Mouse (Mus musculus) intestine, embryonic 16.5 days (tissue): ENCODE measurements at regions not wholly inside any gene's neighbourhood (a gene's known extent, or its start where the extent isn't known, plus 50 kb on each side); places are given as distances from the start of the nearest gene placed in this dataset.

Experiments used
- ATAC-seq: fragments of 200-750 bp; cut with Nextera tagmentation; 2 replicates; pipeline ENCODE4 v1.8.0; 2017; ENCODE audit warnings: moderate TSS enrichment, moderate library complexity
- H3K27ac ChIP-seq: fragments of 300-500 bp; sonication (generic); 2 replicates; pipeline ENCODE4 v1.5.1; 2014; ENCODE audit warnings: mild to moderate bottlenecking, low read length
- H3K27me3 ChIP-seq: fragments of 300-500 bp; sonication (generic); replicated peaks from 2 replicates; pipeline ENCODE4 v1.6.1; 2014; ENCODE audit warnings: low read length, control low read depth, mixed read lengths; ENCODE audit not compliant: control insufficient read depth, insufficient read depth
- H3K36me3 ChIP-seq: fragments of 300-500 bp; sonication (generic); 2 replicates; pipeline ENCODE4 v1.6.1; 2014; ENCODE audit warnings: low read length, control low read depth; ENCODE audit not compliant: control insufficient read depth, insufficient read depth
- H3K4me1 ChIP-seq: fragments of 300-500 bp; sonication (generic); 2 replicates; pipeline ENCODE4 v1.6.1; 2014; ENCODE audit warnings: low read length, control low read depth, mixed read lengths; ENCODE audit not compliant: control insufficient read depth, insufficient read depth
- H3K4me2 ChIP-seq: fragments of 300-500 bp; sonication (generic); 2 replicates; pipeline ENCODE4 v1.6.1; 2014; ENCODE audit warnings: low read depth, low read length, control low read depth
- H3K4me3 ChIP-seq: fragments of 300-500 bp; sonication (generic); 2 replicates; pipeline ENCODE4 v1.5.1; 2014; ENCODE audit warnings: mild to moderate bottlenecking, low read length
- H3K9ac ChIP-seq: fragments of 300-500 bp; sonication (generic); 2 replicates; pipeline ENCODE4 v1.6.1; 2014; ENCODE audit warnings: low read depth, low read length
- H3K9me3 ChIP-seq: fragments of 300-500 bp; sonication (generic); 2 replicates; pipeline ENCODE4 v1.6.1; 2016; ENCODE audit warnings: low read length, control low read depth; ENCODE audit not compliant: control insufficient read depth
- WGBS: fragments of 180-500 bp; shearing (Covaris S2); extraction: QIAGEN DNeasy Blood & Tissue Kit; methylation state at CpG from one replicate; pipeline ENCODE4 v1.1.7; 2014; 5-methylcytosine and 5-hydroxymethylcytosine counted together

DNA sequence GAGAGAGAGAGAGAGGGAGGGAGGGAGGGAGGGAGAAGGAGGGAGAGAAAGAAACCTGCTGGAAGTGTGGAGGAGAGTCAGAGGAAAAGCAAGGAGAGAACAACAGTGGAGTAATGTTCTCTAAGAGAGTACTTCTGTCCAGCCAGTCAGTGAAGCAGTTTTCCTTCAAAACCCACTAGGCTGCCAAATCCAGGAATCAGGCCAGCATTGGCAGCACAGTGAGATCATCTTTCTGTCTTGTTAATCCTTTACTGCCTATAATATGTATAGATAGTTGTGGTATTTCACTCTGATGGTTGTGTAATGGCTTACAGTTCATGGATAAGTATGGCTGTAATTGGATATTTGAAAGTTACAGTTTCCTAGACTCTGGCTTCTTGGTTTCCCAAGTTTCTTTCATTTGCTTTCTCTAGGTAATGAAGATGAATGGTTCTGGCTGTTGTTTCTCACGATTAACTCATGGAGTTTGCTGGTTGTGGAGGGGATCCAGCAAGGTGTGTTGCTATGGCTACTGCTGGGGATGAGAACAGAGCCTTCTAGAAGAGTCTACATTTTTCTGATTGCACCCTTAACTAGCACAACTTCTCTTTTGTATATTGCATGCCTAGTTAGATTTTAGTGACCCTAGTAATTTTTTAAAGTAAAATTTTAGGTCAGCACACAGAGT, 296.7 kb downstream of the Tbc1d1 start:
- ATAC-seq: no peak
- WGBS: 21% methylated on average over 1 of the region's 1 CpGs
- no peaks in the 10 kb centered on the region for H3K36me3 ChIP-seq
- no peaks in the 10 kb centered on the region for H3K27me3 ChIP-seq
- no peaks in the 10 kb centered on the region for H3K4me1 ChIP-seq
- no peak overlapping the region for H3K4me2 ChIP-seq
- no peak overlapping the region for H3K4me3 ChIP-seq
- no peaks in the 10 kb centered on the region for H3K9me3 ChIP-seq
- no peak overlapping the region for H3K27ac ChIP-seq
- H3K9ac ChIP-seq: no peak overlapping the region

DNA sequence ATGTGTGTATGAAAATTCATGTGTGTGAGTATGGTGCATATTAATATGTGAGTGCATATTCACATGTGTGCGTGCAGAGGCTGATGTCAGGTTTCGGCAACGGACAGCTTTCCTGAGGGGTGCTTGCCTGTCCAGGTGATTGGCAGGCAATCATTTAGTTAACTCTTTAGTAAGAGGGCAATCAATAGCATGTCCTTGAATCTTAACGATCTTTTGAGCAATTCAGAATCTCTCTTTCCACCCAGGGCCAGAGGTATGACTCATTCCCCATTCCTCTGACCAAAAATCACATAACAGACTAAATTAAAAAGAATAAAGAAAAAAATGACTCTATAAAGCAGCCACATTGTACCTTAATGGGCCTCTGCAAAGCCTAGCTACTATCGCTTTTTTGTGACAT, 303.7 kb downstream of the Tbc1d1 start:
- Histone ChIP-seq H3K9me3 (no peaks in the 10 kb centered on the region), H3K4me2 (no peak overlapping the region), H3K4me1 (no peaks in the 10 kb centered on the region), H3K27ac (no peak overlapping the region), H3K27me3 (no peaks in the 10 kb centered on the region), H3K9ac (no peak overlapping the region), H3K36me3 (no peaks in the 10 kb centered on the region), H3K4me3 (no peak overlapping the region)
- WGBS: 76% methylated on average over 5 of the region's 5 CpGs
- no peak for ATAC-seq

DNA sequence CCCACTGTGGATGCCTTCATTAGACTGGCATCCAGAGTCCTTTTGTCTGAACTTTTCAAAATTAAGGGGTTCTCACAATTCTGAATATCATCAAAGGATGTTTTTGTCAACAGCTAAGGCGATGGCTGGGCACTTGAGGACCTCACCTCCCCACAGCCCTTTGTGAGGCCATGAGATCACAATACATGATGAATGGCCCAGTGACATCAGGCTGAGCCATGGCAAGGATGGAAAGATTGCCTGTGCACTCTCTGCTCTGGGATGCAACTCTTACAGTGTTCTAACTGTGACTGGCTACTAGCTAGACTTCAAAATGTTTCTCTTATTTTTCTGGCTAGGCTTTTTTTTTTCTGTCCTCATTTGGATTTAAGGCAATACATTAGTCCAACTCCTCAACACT, 304.8 kb downstream of the Tbc1d1 start:
- WGBS: 81% methylated on average over 1 of the region's 1 CpGs
- Histone ChIP-seq H3K4me2 (no peak overlapping the region), H3K4me1 (no peaks in the 10 kb centered on the region), H3K36me3 (no peaks in the 10 kb centered on the region), H3K9me3 (no peaks in the 10 kb centered on the region), H3K9ac (no peak overlapping the region), H3K27ac (no peak overlapping the region), H3K4me3 (no peak overlapping the region), H3K27me3 (no peaks in the 10 kb centered on the region)
- no peak for ATAC-seq

DNA sequence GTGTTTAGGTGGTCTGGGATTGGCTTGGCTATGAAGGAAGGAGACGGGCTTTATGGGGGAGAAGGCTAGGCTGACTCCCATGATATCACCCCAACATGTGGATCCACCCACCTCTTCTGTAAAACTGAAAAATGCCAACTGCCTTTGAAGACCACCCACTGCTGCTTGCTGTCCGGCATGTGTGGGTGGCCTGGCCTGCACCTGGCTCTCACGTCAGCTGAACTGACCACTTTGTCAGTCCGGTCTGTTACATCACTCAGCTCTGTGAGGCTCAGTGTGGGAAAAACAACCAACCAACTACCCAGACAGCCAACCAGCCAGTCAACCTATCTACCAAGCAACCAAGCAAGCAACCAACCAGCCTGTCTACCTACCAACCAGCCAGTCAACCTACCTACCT, 305.5 kb downstream of the Tbc1d1 start:
- no peak overlapping the region for H3K4me2 ChIP-seq
- no peaks in the 10 kb centered on the region for H3K27me3 ChIP-seq
- no peaks in the 10 kb centered on the region for H3K9me3 ChIP-seq
- H3K4me1 ChIP-seq: no peaks in the 10 kb centered on the region
- H3K4me3 ChIP-seq: no peak overlapping the region
- WGBS: 85% methylated on average over 4 of the region's 4 CpGs
- H3K27ac ChIP-seq: no peak overlapping the region
- H3K36me3 ChIP-seq: no peaks in the 10 kb centered on the region
- H3K9ac ChIP-seq: no peak overlapping the region
- ATAC-seq: no peak

DNA sequence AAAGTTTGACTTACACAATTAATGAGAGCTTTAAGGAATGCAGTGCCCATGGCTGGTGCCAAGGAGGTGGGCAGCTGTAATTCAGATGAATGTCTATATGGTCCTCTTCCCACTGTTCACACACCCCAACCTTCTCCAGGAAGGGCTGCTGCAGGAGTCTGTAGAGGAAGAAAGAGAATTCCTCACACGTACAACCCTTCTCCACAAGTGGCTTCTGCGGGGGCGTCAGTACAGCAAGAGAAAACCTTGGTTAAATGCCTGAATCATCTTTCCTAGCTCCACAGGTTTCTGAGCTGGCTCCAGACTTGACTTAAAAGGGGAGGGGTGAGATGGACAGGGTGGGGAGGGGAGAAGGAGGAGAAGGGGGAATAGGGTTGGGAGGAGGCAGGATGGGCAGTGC, 306.3 kb downstream of the Tbc1d1 start:
- ATAC-seq: no peak
- 78% methylated on average over 3 of the region's 3 CpGs for WGBS
- Histone ChIP-seq H3K36me3 (no peaks in the 10 kb centered on the region), H3K4me2 (no peak overlapping the region), H3K4me1 (no peaks in the 10 kb centered on the region), H3K4me3 (no peak overlapping the region), H3K27me3 (no peaks in the 10 kb centered on the region), H3K9ac (no peak overlapping the region), H3K27ac (no peak overlapping the region), H3K9me3 (no peaks in the 10 kb centered on the region)

DNA sequence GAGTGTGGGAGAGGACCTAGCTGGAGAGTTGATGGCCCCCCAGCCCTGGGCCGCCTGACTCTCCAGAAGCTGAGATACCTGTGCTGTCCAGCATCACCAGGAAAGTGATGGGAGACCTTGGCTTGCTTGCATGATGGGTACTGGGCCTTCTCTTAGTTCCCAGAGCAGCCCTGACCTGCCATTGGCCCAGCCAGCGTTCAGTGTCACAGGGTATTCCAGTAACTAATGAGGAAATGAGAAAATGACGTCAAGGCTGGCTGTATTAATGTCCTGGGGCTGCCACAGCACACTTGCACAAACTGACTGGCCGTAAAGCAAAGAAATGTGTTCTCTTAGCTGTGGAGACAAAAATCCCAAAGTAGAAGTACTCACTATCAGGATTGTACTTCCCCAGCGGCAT, 307.5 kb downstream of the Tbc1d1 start:
- 73% methylated on average over 5 of the region's 5 CpGs for WGBS
- Histone ChIP-seq H3K4me1 (no peaks in the 10 kb centered on the region), H3K4me3 (no peak overlapping the region), H3K27ac (no peak overlapping the region), H3K27me3 (no peaks in the 10 kb centered on the region), H3K36me3 (no peaks in the 10 kb centered on the region), H3K9ac (no peak overlapping the region), H3K4me2 (no peak overlapping the region), H3K9me3 (no peaks in the 10 kb centered on the region)
- ATAC-seq: no peak

DNA sequence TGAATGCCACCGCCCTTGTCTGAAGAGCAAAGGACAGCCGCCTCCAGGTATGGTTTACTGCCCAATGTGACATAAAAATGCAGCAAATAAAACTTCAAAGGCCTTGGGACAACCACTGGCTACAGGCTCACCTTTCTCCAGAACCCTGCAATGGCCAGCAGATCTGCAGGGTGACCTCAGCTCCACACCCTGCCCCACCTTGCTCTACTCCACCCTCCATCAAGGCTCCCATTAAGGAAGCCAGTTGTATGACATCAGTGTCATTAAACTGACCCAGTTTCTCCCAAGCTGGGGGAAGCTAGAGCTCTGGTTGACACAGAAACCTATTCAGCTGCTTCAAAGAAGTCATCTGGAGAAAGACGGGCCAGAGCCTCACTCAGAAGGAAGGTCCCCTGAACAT, 310.2 kb downstream of the Tbc1d1 start:
- no peak overlapping the region for H3K4me2 ChIP-seq
- H3K9me3 ChIP-seq: no peaks in the 10 kb centered on the region
- no peaks in the 10 kb centered on the region for H3K4me1 ChIP-seq
- H3K27ac ChIP-seq: no peak overlapping the region
- H3K9ac ChIP-seq: no peak overlapping the region
- peak; percentile 86 for ATAC-seq
- WGBS: 79% methylated on average over 3 of the region's 3 CpGs
- no peak overlapping the region for H3K4me3 ChIP-seq
- H3K27me3 ChIP-seq: no peaks in the 10 kb centered on the region
- H3K36me3 ChIP-seq: no peaks in the 10 kb centered on the region

DNA sequence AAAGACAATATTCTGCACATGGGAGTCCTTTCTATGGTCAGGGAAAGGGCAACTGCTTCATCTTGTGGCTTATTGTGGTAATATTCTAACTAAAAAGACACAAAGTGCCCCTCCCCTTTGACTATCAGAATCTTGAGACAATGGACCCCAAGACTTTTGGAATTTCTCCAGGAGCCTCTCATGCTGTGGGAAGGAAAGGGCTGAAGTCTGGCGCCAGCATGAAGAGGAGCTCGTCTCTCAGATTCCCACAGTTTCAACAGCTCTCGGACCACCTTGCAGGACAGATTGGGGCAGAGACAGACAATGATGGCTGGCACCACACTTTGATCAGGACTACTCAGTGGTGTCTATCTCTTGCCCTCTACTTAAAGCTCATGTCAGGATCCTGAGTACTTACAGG, 311.8 kb downstream of the Tbc1d1 start:
- H3K4me1 ChIP-seq: no peaks in the 10 kb centered on the region
- no peak for ATAC-seq
- H3K36me3 ChIP-seq: no peaks in the 10 kb centered on the region
- H3K9ac ChIP-seq: no peak overlapping the region
- H3K4me3 ChIP-seq: no peak overlapping the region
- H3K9me3 ChIP-seq: no peaks in the 10 kb centered on the region
- 94% methylated on average over 3 of the region's 3 CpGs for WGBS
- no peak overlapping the region for H3K27ac ChIP-seq
- H3K27me3 ChIP-seq: no peaks in the 10 kb centered on the region
- H3K4me2 ChIP-seq: no peak overlapping the region

DNA sequence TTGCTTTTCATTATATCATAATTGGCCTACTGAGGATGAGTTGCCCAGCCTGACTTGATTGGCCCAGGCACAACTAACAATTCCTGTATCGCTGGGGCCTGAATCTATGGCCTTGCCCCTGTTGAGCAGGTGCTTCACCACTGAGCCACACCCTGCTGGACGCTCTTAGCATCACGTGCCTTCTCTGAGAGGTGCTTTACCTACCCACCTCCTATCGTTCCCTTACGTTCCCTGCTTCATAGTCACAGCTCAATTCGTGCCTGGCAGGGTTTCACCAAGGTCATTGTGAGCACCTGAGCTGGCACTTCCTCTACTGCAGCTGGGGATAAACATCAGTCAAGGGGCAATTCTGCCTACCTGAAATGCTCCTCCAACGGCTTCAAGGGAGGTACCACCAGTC, 312.2 kb downstream of the Tbc1d1 start:
- no peak overlapping the region for H3K4me2 ChIP-seq
- no peaks in the 10 kb centered on the region for H3K4me1 ChIP-seq
- no peak for ATAC-seq
- 78% methylated on average over 7 of the region's 7 CpGs for WGBS
- H3K9ac ChIP-seq: no peak overlapping the region
- H3K27ac ChIP-seq: no peak overlapping the region
- no peaks in the 10 kb centered on the region for H3K27me3 ChIP-seq
- H3K36me3 ChIP-seq: no peaks in the 10 kb centered on the region
- H3K9me3 ChIP-seq: no peaks in the 10 kb centered on the region
- H3K4me3 ChIP-seq: no peak overlapping the region

DNA sequence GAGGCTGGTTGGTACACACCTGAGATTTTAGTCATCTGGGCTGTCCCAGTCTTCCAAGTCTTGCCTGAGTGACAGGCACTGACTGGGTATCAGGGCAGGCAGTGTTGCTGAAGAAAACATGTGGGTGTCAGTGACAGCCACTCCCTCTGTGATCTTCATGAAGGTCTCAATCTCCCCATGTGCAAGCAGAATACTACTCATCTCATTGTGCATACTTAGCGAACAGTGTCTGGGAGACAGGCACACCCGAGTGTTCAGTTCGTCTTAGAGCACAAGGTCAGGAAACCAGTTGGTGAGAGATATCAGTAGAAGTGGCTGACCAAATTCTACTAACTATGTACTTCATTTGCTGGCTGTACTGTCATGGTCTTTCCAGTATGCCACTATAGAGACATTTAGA, 315.9 kb downstream of the Tbc1d1 start:
- Histone ChIP-seq H3K27ac (no peak overlapping the region), H3K9me3 (no peaks in the 10 kb centered on the region), H3K36me3 (no peaks in the 10 kb centered on the region), H3K4me3 (no peak overlapping the region), H3K4me1 (no peaks in the 10 kb centered on the region), H3K4me2 (no peak overlapping the region), H3K27me3 (no peaks in the 10 kb centered on the region), H3K9ac (no peak overlapping the region)
- no peak for ATAC-seq
- 81% methylated on average over 3 of the region's 3 CpGs for WGBS
